Mouse (Mus musculus) R1 (cell line): Measurements from ENCODE around the gene Gm43738.
A peak's percentile ranks its signal among the peaks of the same experiment; 100 is the strongest.

Experiments used
- DNase-seq: peaks from one replicate; pipeline ENCODE4 v3.0.0-alpha.2; 2018; ENCODE audit warnings: low read depth, low spot score

Gm43738 gene

DNA sequence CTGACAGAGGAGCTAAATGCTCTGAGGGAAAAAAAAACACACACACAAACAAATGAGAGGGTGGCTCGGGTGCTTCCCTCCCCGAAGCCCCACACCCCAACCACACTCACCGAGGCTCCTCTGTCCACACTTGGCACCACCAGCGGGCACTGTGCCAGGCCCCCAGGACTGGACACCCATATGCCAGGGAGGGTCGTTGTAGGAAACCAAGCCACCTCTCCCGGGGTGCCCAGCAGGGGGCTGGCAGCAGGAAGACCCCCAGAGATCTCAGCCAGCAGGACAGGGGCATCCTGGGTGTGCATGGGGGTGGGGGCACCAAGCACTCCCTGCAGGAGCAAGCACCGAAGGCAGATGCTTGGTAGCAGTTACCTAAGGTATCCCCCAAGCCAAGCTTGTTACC lies at the start of gene Gm43738:
TSS of gene Gm43738 (minus strand) at position 289 of the 400 bp plus-strand sequence.
- DNase-seq = no peak

GRCm38 (mm10) chr3:89148567-89148966 lies 47.7 kb upstream of the Gm43738 start:
- DNase-seq = no peak

GRCm38 (mm10) chr3:89147979-89148311 lies 47.0 kb upstream of the Gm43738 start:
- DNase-seq = peak; percentile 38

- peak; percentile 66 for DNase-seq
Observed at GRCm38 (mm10) chr3:89147101-89147978, 46.4 kb upstream of the Gm43738 start.

DNA sequence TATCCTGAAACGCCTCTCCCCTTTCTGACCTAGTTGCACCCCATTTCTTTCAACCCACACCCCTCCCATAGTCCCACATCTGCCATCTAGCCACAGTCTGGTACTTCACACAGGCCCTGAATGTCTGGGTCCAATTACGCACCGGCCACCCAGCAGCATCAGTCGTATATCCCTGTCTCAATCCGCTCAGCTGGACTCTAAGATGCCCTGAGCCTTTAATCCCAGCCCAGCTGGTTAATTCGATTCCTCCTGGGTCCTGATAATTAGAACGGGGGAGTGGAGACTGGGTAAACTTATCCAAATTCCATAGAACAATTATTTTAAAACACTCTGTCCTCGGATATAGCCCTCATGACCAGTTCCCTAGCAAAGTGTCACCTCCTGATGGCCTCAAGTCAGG lies 44.7 kb upstream of the Gm43738 start:
- no peak for DNase-seq

DNA sequence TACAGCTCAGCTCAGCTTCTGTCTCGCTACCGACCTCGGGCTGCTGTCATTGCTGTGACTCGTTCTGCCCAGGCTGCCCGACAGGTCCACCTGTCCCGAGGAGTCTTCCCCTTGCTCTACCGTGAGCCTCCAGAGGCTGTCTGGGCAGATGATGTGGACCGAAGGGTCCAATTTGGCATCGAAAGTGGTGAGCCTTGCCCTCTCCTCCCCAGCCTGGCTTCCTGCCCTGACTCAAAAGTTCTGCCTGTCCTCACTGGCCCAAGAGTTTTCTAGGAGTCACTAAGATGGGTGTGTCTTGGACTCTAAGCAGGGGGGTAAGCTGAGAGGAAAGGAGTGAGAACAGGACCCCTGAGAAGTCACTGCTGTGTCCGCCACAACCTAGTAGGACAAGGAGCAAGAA lies 43.9 kb upstream of the Gm43738 start:
- DNase-seq = no peak

DNA sequence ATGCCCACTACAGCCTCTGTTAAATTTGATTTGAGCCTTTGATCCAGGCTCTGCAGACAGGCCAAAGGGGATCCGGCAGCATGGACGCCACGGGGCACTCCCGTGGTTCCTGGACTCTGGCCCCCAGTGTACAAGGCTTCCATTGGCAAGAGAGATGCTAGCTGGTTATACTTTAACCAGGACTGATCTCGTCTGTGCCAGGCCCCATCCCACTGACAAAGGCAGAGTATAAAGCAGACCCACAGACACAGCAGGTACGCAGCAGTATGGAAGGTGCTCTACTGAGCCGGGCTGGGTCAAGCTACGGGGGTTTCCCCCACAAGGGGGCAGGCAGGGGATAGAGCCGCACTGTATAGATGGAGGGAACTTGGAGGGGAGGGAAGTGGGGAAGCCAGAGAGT lies 35.5 kb upstream of the Gm43738 start:
- DNase-seq = peak; percentile 74

- DNase-seq = no peak
Observed at GRCm38 (mm10) chr3:89135958-89136357, 35.1 kb upstream of the Gm43738 start, which contains the start of gene Pklr. Gene Pklr (plus strand): TSS chr3:89136142.

- no peak for DNase-seq
Observed at GRCm38 (mm10) chr3:89133752-89134151, 32.9 kb upstream of the Gm43738 start.

DNA sequence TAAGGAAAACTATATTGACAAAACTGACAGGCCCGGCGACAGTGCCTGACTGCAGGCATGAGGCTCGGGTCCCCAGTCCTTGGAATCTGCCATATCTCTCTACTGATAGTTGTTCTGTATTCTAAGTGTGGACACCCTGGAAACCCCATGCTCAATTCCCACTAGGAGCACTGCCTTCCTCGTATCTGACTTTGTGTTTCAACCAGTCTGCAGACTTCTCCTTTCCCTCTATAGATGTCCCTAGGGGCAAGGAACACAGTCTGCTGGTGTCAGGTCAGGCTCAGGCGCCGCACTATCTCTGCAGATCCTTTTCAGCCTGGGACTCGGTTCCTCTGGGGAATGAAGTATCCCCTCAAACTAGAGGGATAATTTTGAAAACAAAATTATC lies 32.2 kb upstream of the Gm43738 start:
- DNase-seq = no peak

DNA sequence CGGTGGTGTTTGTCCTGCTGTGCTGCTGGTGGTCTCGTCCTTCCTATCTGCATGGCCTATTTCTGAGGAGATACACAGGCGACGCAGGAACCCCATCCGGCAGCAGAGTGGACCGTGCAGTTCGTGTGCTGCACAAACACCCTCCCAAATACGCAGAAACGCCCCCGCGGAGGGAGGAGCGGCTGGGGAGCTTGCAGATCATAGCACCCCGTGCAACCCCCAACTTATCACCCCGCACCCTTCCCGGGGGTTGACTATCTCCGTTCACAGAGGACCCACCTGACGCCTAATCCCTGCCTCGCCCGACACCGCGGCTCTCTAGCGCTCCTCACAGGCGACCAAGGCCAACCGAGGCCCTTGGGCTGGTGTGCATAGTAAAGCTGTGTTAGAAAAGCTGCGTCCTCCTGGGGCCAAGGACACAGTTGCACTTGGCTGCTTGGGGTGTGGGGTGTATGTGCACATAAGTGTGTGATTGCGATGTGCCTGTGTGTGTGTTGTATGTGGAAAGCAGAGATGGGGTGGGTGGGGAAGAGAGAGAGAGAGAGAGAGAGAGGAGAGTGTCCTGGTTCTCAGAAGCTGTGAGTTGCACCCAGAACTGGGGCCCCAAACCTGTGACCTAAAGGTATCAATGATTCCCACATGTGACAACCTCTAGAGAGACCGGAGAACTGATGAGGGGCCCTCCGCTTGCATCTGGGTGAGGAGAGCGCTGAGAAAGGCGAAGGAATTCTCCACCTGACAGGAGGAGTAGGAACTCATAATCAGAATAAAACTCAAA lies 31.6 kb upstream of the Gm43738 start:
- no peak for DNase-seq

- no peak for DNase-seq
Observed at GRCm38 (mm10) chr3:89131816-89132215, 30.9 kb upstream of the Gm43738 start.

DNA sequence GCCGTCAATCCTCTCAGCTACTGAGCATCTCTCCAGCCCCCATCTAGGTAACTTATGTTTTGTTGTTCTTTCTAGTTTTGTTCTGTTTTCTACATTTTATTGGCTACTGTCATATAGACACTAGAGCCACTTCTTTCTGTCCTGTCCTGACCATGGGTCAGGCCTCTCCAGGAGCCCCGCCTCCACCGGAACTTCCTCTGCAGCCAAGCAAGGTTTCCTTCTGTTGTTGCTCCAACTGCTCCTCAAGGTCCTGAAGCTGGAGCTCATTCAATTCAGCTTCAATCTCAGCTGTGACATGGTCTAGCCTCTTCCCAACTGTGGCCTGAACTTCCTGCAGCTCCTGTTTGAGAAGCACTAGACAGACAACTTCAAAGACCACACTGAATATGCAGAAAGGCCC lies 29.0 kb upstream of the Gm43738 start:
- no peak for DNase-seq

- DNase-seq = peak; percentile 27
Observed at GRCm38 (mm10) chr3:89125981-89126380, 25.1 kb upstream of the Gm43738 start.

DNA sequence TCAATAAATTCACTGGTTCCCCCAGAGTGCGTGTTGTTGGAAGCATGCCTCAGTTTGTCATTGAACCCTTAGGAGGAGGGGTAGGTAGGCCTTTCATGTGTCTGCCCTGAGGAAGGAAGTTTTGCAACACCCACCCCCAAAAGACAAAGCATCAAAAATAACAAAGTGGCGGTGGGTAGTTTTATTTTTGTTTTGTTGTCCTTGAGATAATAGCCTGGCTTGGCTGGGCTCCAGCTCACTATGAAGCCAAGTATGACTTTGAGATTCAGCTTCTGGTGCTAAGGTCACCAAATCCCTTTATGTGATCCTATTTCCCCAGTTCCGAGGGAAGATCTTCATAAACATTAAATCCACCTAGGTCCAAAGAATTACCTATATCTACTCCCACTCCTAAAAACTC lies 23.3 kb upstream of the Gm43738 start:
- no peak for DNase-seq

- DNase-seq = no peak
Observed at GRCm38 (mm10) chr3:89123313-89123712, 22.4 kb upstream of the Gm43738 start.

DNA sequence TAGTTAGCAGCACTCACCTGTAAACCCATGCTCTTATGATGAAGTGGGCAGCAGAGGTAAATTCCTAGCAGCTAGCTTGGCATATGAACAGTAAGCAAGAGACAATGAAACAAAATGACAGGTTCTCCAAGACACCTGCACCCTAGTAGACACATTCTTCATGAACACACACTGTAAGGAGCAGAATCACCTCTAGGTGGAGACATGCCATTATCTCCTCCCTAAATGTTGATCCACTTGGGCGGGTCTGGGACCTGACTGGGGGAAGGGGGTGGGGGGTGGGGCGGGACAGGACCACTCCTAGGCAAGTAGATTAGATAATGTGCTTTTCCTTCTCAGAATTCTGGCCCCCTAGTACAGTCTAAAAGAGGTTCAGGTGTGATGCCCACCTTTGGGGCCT lies 14.6 kb upstream of the Gm43738 start:
- DNase-seq = peak; percentile 88

DNA sequence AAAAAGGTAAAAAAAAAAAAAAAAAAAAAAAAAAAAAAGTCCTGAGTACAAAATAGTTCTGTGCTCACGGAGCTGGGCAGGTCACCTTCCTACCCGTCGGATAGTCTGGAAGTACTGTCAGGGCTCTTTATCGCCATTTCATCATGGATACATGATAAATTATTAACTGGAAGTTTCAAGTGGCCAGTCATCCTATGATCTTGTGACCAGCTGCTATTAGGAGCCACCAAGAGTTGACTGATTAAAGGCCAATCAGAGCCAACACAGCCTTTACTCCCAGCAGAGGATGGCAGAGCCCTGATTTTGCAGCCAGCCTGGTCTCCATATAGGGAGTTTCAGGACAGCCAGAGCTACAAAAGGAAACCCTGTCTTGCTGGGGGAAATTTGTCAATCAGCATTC lies 12.2 kb upstream of the Gm43738 start:
- DNase-seq = no peak

DNA sequence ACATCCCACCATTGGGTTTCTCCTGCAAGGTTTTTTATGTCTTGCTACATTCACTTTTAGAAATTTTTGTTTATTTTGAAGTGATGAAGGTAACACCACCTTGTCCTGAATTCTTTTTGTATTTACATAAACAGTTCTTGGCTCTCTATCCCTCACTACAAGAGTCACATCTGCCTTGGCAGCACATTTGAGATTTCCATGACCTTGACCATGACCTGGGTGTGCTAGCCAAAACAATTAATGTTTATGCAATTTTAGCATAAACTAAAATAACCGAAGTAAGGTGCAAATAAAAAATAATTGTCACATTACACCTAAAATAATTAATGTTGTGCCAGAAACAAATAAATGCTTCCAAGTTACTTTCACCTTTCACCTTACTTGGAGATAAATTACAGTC lies 7.2 kb upstream of the Gm43738 start:
- DNase-seq = no peak

DNA sequence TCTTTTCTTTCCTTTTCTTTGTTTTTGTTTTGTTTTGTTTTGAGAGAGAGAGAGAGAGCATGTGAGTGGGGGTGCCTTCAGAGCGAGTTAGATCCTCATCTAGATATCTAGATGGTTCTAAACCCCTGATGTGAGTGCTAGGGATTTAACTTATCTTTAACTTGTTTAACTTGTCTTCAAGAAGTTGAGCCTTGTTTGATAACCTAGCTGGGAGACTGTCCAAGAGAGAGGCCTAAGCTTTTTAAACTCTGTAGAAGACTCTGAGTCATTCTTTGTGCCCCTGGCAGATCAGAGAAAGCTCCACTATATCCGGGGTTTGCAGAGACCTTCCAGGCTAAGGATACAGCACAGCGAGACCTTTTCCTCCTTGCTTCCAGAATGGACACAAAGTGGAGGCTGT lies 6.6 kb upstream of the Gm43738 start:
- no peak for DNase-seq

DNA sequence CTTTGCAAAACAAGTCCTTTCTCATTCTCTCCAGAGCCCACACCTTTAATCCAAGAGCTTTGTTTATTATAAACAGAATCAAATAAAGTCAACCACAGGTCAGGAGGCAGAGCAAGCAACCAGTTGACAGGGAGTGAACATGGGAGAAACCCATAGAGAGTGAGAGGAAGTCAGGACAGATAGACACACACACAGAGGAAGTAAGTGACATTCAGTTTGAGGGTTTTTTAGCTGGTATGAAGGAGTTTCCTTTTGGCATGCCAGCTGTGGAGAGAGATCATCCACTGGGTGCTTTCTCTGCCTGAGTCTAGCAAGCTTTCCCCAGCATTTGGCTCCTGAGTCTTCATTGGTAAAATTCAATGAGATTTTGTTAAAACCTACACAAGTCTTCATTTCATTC lies 6.0 kb upstream of the Gm43738 start:
- DNase-seq = no peak

DNA sequence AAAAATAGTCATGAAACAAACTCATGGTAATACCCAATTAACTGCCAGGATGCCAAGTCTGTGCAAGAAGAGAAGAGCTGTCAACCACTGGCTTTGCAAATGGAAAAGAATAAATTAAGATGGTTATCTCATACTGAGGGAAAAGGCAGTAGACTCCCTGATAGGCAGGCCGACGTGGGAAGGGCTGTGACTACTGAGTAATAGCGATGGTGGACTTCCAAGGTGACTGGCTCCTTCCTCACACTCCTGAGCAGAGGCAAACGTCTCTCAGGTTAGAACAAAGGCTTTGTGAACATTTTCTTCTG lies 2.3 kb upstream of the Gm43738 start:
- no peak for DNase-seq
